Mouse (Mus musculus): Measurements from ENCODE around the gene Ptprm.

Ptprm gene

DNA sequence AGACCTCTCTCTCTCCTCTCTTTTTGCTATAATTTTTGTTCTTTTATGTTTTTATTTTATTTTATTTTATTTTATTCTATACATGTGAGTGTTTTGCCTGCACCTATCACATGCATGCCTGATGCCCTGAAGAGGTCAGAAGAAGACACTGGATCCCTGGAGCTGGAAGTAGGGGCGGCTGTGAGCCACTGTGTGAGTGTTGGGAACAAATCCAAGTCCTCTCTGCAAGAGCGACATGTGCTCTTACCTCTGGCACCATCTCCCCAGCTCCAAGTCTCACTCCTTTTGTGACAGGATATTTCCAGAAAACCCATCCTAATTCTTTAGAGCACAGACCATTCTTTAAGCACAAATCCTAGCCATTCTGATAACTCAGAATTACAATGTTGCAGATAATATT, 372.6 kb downstream of the Ptprm start:
- no peak for DNase-seq (ENCODE audit: low spot score)

- DNase-seq (ENCODE audit: low spot score), result no peak
Observed at GRCm38 (mm10) chr17:66979971-66980370, 374.3 kb downstream of the Ptprm start.

DNA sequence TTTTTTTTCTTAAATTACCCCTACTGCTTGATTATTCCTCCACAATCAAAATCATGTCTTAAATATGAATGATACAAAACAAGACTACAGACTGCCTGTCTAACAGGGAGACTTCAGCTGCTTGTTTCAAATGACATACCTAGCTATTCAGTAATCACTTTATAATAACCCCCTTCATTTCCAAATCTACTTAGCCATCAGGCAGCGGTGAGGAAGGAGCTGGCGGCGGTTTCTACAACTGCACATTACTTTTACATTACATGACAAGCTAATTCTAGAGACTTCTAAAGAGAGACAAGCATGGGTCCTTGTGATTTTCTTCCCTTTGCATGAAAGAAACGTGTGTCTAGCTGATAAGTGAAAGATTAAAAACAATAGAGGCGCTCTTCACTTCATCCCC, 377.8 kb downstream of the Ptprm start:
- DNase-seq (ENCODE audit: low spot score), result no peak

DNA sequence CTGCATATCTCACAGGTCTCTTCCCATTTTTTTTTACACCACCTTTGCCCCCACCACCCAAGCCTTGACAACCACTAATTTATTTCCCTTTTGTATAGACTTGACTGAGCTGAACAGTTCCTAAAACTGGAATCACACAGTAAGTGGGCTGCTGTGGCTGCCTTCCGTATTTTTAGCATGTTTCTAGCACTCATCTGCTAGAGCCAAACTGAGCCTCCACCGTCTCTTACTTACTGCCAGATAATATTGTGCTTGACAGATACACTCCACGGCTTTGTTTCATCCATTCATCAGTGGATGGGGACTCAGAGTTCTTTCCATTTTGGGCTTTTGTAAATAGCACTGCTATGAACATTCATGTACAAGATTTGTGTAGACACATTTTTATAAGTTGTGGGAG, 381.3 kb downstream of the Ptprm start:
- no peak for DNase-seq (ENCODE audit: low spot score)

DNA sequence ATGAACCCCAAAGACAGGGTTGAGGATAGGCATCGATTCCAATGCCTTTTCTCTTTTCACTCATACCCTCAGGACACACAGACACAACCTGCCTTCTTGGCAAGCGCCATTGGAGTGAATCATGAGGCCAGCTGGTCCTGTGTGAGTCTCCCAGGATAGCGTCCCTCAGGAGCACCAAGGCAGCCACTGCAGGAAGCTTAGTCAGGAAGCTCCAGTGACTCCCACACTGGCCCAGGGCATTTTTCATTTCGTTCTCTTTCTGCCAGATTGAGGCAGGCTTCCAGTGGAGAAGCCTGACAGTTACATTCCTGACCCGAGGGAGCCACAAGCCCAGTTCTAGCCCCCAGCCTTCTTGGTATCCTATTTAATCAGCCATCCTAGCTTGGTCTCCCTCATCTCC, 393.3 kb downstream of the Ptprm start:
- DNase-seq (ENCODE audit: low spot score), result no peak

DNA sequence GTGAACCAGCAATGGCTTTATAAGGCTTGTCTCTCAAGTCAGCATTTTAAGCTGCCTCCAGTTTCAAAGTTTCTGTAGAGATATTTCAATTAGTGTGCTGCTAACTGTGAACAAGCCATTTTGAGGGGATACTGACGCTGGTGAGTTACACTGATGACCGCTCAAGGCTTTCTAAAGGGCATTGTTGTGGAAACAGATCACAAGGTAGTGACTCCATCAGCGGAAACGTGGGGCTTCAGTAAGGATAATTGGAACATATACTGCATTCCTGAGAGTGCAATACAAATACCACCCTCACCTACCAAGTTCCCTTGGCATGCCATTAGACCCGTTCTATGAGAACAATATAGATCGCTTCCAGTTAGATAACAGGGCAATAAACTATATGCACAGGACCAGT, 393.7 kb downstream of the Ptprm start:
- DNase-seq (ENCODE audit: low spot score), result no peak

GRCm38 (mm10) chr17:66959815-66960214, 394.4 kb downstream of the Ptprm start:
- DNase-seq (ENCODE audit: low spot score), result no peak

DNA sequence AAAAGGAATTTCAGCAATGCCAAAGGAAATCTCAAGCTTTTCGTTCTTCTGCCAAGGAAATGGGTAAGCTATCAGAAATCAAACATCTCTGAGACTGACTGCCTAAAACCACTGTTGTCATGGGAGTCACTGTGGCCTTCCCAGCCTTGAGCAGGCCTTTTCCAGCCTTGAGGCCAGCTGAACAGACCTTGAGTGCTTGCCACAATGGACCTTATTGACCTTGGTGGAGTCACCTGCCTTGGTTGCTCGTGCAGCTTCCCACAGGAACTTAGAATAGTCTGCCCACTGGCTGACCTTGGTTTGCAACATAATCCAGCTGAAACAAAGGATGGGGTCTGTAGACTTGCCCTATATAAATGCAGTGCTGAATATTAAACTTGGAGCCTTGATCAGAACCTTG, 395.5 kb downstream of the Ptprm start:
- DNase-seq (ENCODE audit: low spot score), result no peak

- no peak for DNase-seq (ENCODE audit: low spot score)
Observed at GRCm38 (mm10) chr17:66944498-66944897, 409.8 kb downstream of the Ptprm start.

DNA sequence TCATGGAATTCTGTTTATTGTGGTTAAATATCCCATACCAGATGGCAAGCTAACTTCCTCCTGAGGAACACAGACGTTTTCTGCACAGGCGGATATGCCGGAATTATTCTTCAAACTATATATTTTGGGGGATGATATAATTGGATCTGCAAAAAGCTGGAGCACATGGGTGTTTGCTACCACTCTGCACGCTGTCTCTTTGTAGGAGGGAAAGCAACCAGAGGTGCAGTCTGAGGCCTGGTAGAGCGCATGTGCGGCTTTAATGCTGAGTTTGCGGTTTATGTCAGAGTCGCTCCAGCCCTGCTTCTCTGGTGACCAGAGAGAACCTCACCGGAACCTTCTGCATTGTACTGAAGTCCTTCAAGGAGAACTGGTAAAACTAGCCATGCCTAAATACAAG, 410.7 kb downstream of the Ptprm start:
- no peak for DNase-seq (ENCODE audit: low spot score)

DNA sequence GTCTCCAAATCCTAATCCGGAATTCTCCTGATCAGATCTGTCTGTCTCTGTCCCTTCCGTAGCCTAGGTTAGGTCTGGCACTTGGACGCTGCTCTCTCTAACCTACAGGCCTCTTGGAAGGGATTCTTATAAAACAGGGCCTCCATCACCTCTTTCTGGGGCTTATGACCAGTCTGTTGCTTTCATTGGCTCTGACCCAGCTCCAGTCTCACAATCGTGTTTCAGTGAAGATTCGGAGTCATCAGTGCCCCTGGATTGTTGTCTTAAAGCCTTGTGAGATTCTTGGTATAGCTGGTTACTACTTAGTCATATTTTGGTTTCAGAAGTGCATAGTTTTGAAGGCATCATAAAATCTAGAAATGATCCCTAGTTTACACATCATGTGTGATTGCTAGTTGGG, 428.6 kb downstream of the Ptprm start:
- DNase-seq (ENCODE audit: low spot score), result no peak

GRCm38 (mm10) chr17:66914696-66915095, 439.6 kb downstream of the Ptprm start:
- DNase-seq (ENCODE audit: low spot score), result no peak

GRCm38 (mm10) chr17:66912533-66912932, 441.7 kb downstream of the Ptprm start:
- no peak for DNase-seq (ENCODE audit: low spot score)

DNA sequence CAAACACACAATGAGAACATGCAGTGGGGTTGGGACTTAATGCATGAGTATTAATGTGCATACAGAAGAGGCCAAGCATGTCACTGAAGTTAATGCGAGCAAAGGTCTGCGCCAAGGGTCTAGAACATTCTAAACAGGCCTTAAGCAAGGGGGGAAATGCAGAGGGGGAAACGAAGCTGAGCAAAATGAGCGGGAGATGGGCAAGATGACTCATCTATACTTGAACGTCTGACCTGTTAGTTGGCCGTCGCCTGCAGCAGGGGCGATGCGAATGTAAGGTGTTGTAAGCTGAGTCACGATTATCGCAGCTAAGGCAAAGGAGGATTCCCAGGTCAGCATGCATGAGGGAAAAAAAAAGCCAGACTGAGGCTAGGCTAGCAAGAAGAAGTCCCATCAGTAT, 442.1 kb downstream of the Ptprm start:
- no peak for DNase-seq (ENCODE audit: low spot score)

DNA sequence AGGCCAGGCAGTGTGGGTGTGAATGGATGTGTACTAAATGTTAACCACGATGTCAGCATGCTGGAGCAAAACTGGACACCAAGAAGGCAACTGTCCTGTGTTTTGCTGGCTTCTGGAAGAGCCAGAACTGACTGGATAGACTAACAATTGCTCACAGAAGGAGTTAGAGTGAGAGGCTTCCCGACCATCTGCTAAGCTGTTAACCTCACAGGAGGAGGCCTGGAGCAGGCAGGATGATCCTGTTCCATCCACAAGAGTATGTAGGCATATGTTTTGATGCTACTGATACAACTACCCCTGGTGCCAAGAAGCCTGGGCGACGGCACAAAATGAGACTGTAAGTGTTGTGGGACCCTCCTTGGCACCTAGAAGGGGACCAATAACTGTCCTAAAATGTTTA, 444.4 kb downstream of the Ptprm start:
- DNase-seq (ENCODE audit: low spot score), result no peak

DNA sequence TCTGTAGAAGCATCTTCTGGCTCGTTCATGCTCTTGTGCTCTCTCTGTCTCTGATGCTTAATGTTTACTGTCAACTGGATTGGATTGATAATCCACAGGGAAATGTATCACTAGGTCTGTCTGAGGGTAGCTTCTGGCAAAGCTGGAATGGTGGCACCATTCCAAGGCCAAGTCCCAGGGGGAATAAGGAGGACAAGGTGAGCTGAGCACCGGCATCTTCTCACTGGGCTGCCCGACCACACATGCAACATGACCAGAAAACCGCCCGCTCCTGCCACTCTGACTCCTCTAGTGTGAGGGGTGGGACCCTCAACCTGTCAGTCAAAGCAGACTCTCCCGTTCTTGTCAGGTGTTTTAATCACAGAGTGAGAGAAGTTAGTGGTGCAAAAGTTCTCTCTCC, 445.3 kb downstream of the Ptprm start:
- DNase-seq (ENCODE audit: low spot score), result no peak

GRCm38 (mm10) chr17:66894181-66894580, 460.1 kb downstream of the Ptprm start:
- DNase-seq (ENCODE audit: low spot score), result no peak

DNA sequence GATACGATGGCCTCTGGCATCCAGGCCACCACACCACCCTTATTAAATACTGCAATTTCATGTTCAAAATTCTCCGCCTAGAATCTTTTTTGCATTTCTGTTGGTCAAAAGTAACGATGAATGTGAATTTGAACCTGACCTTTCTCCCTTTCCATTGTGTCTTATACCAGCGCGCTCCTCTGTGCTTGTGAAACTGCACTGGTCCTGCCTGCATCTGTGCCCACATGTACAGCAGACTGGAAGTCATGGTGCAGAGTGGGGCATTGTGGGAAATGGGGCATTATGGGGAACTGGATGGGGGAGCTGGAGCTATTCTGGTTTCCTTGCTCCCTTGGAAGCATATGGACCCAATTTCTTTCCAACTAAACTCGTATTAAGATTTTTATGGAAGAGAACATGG, 462.3 kb downstream of the Ptprm start:
- no peak for DNase-seq (ENCODE audit: low spot score)

- no peak for DNase-seq (ENCODE audit: low spot score)
Observed at GRCm38 (mm10) chr17:66891067-66891862, 463.0 kb downstream of the Ptprm start.

DNA sequence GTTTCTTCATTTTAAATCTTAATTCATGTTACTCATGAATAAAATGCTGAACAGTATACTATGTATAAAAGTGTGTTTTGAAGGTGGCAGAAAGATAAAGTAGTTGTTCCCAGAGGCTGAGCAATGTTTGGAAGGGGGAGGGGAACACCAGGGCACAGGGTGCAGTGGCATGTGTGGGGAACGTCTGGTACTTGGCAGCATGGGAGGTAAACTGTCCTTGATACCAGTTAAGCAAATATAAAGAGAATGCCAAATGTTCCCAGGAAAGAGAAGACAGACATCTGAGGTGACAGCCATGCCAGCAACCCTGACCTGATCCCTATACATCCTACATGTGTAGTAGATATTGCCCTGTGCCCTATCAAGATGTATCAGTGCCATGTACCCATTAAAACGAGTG, 472.0 kb downstream of the Ptprm start:
- peak; percentile 25 for DNase-seq (ENCODE audit: low spot score)

DNA sequence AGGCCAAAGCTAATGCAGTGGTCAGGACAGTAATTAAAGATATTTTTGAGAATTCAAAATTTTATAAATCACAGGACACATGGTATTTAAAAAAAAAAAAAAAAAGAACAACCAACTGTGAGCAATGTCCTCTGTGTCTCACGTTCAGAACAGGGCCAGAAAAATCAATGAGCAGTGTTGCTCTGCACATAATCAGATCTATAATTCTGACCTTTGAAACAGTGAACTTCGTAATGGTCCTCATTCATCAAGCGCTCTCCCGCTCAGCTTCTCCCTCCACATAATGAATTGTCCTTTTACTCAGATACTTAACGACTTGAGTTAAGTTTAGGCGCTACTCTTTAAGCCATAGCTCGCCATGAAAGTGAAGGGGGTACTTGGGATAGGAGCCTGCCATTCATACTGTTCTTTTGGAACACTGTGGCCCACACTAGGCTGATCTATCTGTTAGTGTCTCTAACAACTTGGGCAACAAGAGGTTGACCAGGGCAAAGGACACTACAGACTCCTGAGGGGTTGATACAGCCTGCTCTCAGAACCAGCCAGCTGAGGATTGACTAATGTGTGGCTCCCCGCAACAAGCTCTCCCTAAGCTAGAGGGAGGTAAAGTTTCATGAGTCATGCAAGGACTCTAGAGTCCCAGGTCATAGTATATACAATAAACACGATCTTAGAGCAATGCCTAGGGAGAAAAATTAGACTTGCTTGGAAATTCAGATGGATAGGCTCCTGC, 473.1 kb downstream of the Ptprm start:
- no peak for DNase-seq (ENCODE audit: low spot score)

GRCm38 (mm10) chr17:66879151-66879550, 475.1 kb downstream of the Ptprm start:
- DNase-seq (ENCODE audit: low spot score), result no peak

DNA sequence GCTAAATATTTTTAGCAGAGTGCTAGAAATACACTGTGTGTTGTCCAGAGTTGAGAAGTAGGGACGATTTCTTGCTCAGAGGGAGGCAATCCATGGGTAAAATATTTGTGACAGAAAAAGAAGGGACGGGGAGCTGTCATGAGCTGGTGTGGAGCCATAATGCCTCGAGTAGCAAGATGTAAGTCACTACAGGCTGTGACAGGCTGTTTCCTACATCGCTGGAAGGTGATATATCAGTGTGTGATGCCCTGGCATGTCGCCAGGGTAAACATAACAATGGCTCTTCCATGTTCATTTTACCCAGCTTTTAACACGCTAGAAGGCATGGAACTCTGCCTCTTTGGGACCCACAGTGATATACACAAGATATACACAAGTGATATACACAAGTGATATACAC, 476.7 kb downstream of the Ptprm start:
- no peak for DNase-seq (ENCODE audit: low spot score)

- no peak for DNase-seq (ENCODE audit: low spot score)
Observed at GRCm38 (mm10) chr17:66874810-66875209, 479.4 kb downstream of the Ptprm start.
